Mouse (Mus musculus) heart, postnatal 0 days (tissue): ENCODE results near the gene Hivep2.

Experiments used
- CTCF ChIP-seq: IDR thresholded peaks from 2 replicates; pipeline ENCODE4 v1.5.1; 2016; ENCODE audit warnings: antibody characterized with exemption, control low read depth, low read depth
- EP300 ChIP-seq: IDR thresholded peaks from 2 replicates; pipeline ENCODE4 v1.6.1; 2016; ENCODE audit warnings: antibody characterized with exemption, low read depth

GRCm38 (mm10) chr10:14034790-14035189 lies 68.9 kb downstream of the Hivep2 start:
- no peak for TF ChIP-seq CTCF
- no peak for TF ChIP-seq EP300
